Mouse (Mus musculus) heart, embryonic 10.5 days (tissue): ENCODE measurements around the gene Ttl. TPM values are rescaled to one million over a fixed set of nuclear protein-coding genes. Genes with fewer than 3 reads are reported as not detected.
A peak's percentile ranks its signal among the peaks of the same experiment; 100 is the strongest.

Source experiments
- DNase-seq: peaks from one replicate; pipeline ENCODE4 v3.0.0-alpha.2; 2017; ENCODE audit warnings: low spot score
- H3K27ac ChIP-seq: fragments of 300-500 bp; sonication (generic); 2 replicates; pipeline ENCODE4 v1.5.1; 2016; ENCODE audit warnings: mild to moderate bottlenecking
- H3K27me3 ChIP-seq: fragments of 300-500 bp; sonication (generic); 2 replicates; pipeline ENCODE4 v1.6.1; 2016; ENCODE audit warnings: mild to moderate bottlenecking; ENCODE audit not compliant: poor library complexity, insufficient read depth, severe bottlenecking
- H3K36me3 ChIP-seq: fragments of 300-500 bp; sonication (generic); 2 replicates; pipeline ENCODE4 v1.6.1; 2016; ENCODE audit warnings: mild to moderate bottlenecking, moderate library complexity
- H3K4me1 ChIP-seq: fragments of 300-500 bp; sonication (generic); 2 replicates; pipeline ENCODE4 v1.6.1; 2016; ENCODE audit warnings: mild to moderate bottlenecking
- H3K4me3 ChIP-seq: fragments of 300-500 bp; sonication (generic); 2 replicates; pipeline ENCODE4 v1.5.1; 2016; ENCODE audit warnings: mild to moderate bottlenecking, moderate library complexity
- H3K9me3 ChIP-seq: fragments of 300-500 bp; sonication (generic); 2 replicates; pipeline ENCODE4 v1.6.1; 2016; ENCODE audit warnings: mild to moderate bottlenecking, moderate library complexity
- WGBS: fragments of 180-500 bp; shearing (Covaris S2); methylation state at CpG from one replicate; pipeline ENCODE4 v1.1.7; 2016; 5-methylcytosine and 5-hydroxymethylcytosine counted together
- polyA plus RNA-seq: library from polyadenylated mRNA; unstranded; fragments of >200 nt; fragmentation: Nextera tagmentation; extraction: Ambion mirVana; gene quantifications from 2 replicates; pipeline ENCODE4 v1.2.1, GENCODE M21; 2016

The Ttl gene
- 8.3 and 12.3 TPM in 2 replicates for polyA plus RNA-seq

DNA sequence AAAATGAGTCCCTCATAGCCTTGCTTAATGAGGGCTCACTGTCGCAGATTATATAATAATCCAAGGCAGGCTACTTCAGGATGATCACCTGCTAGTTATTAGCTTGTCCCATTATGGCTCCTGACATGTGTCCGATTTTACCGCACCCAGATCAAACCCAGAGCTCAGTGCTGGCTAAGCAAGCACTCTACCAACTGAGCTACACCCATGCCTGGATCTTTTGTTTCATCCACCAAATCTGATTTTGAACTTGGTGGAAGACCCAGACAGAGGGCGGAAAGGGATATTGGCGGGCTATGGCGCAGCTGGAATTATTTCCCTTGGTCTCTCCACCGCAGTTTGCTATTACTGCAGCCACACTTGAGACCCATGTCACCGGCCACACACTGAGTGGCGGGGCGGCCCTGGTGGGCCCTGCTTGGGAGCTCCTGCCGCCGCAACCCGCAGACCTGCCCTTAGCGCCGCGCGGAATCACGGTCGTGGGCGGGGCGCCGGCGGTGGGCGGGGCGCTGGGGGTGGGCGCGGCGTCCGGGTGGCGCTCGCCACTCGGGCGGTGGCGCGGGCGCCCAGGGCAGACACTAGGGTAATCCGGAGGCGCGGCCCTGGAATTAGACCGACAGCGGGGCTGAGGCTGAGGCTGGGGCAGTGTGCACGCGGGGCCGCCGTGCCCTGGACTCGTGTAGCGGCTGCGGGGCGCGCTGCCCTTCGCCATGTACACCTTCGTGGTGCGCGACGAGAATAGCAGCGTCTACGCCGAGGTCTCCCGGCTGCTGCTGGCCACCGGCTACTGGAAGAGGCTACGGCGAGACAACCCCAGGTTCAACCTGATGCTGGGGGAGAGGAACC lies at the start of gene Ttl:
TSS of gene Ttl (plus strand) at position 506 of the 846 bp plus-strand sequence.
- peak; percentile 85 for DNase-seq
- Histone ChIP-seq H3K4me3 (peak within 1 kb of the TSS; percentile 83), H3K27me3 (no peaks in the 10 kb centered on the region), H3K36me3 (peaks cover 12% of the 10 kb centered on the region; the same call in 1 of the 2 replicates), H3K27ac (peak within 1 kb of the TSS; percentile 93), H3K9me3 (no peaks in the 10 kb centered on the region), H3K4me1 (peaks cover 9% of the 10 kb centered on the region)
- WGBS, result 1% methylated on average over 62 of the region's 62 CpGs

DNA sequence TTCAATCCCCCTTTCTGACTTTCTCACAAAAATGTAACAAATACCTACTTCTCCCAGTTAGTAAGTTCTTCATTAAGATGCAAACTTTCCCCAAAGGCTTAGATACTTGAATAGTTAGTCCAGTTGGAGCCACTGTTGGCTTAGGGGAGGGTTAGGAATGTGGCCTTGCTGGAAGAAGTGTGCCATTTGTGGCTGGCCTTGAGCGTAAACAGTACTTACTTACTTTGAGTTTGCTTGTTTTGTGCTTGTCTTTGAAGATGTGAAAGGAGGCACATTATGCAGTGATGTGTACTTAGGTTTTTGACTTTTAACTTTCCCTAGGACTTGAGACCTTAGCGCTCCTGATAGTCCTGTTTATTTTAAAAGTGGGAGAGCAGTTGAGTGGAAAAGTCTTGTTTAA lies 45.6 kb upstream of the Ttl start:
- Histone ChIP-seq H3K27me3 (no peaks in the 10 kb centered on the region), H3K9me3 (no peaks in the 10 kb centered on the region), H3K4me1 (no peaks in the 10 kb centered on the region), H3K36me3 (no peaks in the 10 kb centered on the region), H3K4me3 (no peak overlapping the region), H3K27ac (no peak overlapping the region)
- WGBS, result 80% methylated on average over 2 of the region's 2 CpGs
- no peak for DNase-seq

DNA sequence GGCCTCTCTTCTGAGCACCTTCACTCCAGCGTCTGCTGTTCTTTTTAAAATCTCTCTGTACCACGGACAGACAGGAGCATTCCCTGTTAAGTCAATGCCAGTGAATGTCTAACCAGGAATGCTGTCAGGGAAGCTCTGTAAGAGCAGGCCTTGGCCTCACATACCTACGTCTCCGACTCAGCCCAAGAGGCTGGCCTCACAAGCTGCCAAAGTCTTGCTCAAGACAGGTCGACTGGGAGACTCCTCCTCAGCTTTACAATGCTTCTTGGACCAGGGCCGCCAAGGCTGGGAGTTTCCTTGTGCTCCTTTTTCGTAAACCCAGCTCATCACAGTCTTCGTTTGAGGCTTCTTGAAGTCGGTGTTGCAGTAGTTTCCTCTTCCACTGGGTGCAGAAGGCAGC lies 40.9 kb upstream of the Ttl start:
- Histone ChIP-seq H3K27ac (no peak overlapping the region), H3K36me3 (no peaks in the 10 kb centered on the region), H3K4me1 (no peaks in the 10 kb centered on the region), H3K9me3 (no peaks in the 10 kb centered on the region), H3K4me3 (no peak overlapping the region), H3K27me3 (no peaks in the 10 kb centered on the region)
- DNase-seq, result no peak
- WGBS, result 72% methylated on average over 9 of the region's 9 CpGs

DNA sequence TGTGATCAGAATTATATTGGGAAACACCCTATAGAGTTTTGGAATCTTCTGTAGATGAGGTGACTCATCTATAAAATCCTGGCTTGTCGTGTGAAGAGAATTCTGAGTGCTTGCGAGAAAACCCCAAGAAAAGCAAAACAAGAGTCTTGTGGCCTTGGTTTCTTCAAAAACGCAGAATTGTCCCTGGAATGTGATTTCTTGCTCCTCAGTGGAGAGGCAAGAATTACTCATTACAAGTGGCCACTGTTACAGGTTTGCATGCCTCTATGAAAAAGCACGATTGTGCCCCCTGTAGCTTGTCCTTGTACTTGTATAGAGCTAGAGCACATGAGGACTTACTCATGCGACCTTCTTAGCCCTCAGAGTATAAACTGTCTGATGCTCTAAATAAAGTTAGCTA lies 30.4 kb upstream of the Ttl start:
- WGBS, result 75% methylated on average over 5 of the region's 5 CpGs
- no peaks in the 10 kb centered on the region for H3K36me3 ChIP-seq
- no peak overlapping the region for H3K4me3 ChIP-seq
- peaks cover 14% of the 10 kb centered on the region for H3K4me1 ChIP-seq
- no peaks in the 10 kb centered on the region for H3K9me3 ChIP-seq
- peaks cover 46% of the 10 kb centered on the region for H3K27me3 ChIP-seq
- H3K27ac ChIP-seq, result no peak overlapping the region
- no peak for DNase-seq

DNA sequence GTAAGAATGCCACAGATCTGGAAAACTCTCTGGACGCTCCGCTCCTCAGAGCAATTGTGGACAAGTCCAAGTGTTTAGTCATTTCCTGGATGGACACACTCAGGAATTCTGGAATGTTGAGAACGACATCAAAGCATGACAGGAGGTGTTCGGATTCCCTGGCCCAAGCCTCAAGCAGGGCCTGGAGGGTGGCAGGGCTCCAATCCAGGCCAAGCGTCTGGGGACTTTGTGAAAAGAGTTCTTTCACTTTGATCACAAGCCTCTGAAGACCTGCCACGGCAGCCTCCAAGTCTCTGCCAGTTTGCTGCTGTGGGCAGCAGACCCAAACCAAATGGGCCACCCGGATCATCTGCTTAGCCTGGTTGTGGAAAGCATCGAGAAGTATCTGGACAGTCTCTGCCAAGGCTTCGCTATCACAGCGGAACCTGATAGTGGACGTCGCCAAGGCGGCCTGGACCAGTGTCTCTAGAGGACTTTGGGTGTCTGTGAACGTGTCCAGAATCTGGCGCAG lies 27.3 kb upstream of the Ttl start:
- Histone ChIP-seq H3K4me1 (peaks cover 14% of the 10 kb centered on the region), H3K36me3 (no peaks in the 10 kb centered on the region), H3K27me3 (peaks cover 66% of the 10 kb centered on the region), H3K27ac (0 out of 2 replicates have a peak overlapping the region, but pooled peaks have one; percentile 53), H3K4me3 (peak overlapping the region; percentile 65), H3K9me3 (no peaks in the 10 kb centered on the region)
- 16% methylated on average over 15 of the region's 15 CpGs for WGBS
- DNase-seq, result no peak

DNA sequence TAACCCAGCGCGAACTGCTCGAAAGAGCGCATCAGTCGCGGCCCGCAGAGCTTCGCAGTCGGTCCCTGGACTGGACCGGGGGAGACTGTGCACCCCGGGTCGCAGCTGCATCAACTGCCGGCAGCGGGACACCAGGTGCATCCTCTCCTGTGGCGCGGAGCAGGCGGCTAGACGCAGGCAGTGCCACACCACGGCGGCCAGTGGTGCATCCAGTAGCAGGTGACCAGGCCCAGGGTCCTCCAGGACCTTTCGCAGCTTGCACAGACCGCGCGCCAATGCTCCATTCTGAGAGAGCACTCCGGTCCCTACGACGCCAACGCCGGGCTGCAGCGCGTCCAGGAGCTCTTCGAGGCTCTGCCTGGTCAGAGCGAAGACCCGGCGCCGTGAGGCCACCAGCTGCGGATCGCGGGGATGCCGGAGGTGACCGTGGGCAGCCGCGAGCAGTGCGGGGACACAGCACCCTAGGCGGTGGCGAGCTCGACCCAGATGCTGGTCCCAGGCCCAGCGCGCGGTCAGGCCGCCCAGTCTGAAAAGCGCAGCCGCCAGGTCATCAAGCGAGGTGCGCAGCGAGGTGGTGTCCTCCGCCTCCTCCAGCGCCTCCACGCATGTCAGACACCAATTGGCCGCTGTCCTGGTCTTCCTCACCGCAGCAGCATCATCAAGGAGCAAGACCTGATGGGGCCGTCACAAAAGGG lies 26.7 kb upstream of the Ttl start:
- 3% methylated on average over 62 of the region's 62 CpGs for WGBS
- H3K27ac ChIP-seq, result peak overlapping the region; percentile 53
- peaks cover 66% of the 10 kb centered on the region for H3K27me3 ChIP-seq
- H3K4me3 ChIP-seq, result peak overlapping the region; percentile 65
- H3K36me3 ChIP-seq, result no peaks in the 10 kb centered on the region
- H3K9me3 ChIP-seq, result no peaks in the 10 kb centered on the region
- DNase-seq, result no peak
- H3K4me1 ChIP-seq, result peaks cover 14% of the 10 kb centered on the region

DNA sequence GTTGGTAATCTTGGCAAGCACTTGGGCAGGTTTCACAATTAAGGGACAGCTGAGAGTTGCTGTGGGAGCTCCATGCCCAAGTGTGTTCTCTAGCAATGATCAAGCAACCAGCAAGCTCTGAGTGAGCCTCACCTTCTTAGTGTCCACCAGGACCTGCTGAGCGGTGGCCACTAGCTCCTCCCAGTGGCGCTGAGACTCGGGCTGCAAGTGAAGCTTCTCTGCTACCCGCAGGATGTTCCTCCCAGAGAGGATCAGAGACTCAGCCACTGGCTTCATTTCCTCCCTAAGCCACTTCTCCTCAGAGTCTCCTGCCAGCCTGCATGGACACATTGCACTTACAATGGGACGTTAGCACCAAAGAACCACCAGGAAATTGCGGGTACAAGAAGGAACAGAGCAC lies 25.2 kb upstream of the Ttl start:
- Histone ChIP-seq H3K36me3 (no peaks in the 10 kb centered on the region), H3K9me3 (no peaks in the 10 kb centered on the region), H3K27ac (no peak overlapping the region), H3K4me3 (no peak overlapping the region), H3K27me3 (peaks cover 66% of the 10 kb centered on the region), H3K4me1 (peaks cover 14% of the 10 kb centered on the region)
- DNase-seq, result no peak
- 27% methylated on average over 6 of the region's 6 CpGs for WGBS

DNA sequence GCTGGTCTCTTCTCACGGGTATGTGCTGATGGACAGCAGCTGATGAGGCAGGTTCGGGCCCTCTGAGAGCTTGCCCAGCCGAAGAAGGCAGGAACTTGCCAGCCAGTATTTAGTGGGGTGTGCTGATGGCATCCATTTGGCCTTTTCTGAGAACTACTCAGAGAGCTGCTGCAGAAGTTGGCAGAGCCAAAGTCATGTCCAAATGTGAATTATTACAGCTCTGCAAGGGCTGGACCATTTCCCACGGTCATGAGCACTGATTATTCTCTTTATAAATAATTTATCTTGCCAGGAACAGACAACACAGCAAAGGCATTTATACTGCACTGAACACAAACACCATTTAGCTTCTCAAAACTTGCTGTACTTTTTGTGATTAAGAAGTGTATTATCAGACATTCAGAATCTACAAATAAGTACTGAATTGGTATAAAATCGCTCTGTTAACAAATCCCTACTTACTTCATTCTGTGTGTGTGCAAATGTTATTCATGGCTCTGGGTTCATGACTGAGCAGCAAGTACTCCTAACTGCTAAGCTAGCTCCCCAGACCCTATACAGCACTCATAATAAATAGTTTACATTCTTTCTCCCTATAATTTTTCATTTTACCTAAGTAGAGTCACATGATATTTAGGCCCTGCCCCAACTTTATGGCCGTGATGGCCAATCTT lies 19.4 kb upstream of the Ttl start:
- peaks cover 10% of the 10 kb centered on the region for H3K27me3 ChIP-seq
- no peaks in the 10 kb centered on the region for H3K4me1 ChIP-seq
- no peak for DNase-seq
- H3K4me3 ChIP-seq, result no peak overlapping the region
- WGBS, result 72% methylated on average over 6 of the region's 6 CpGs
- H3K36me3 ChIP-seq, result no peaks in the 10 kb centered on the region
- no peaks in the 10 kb centered on the region for H3K9me3 ChIP-seq
- no peak overlapping the region for H3K27ac ChIP-seq

DNA sequence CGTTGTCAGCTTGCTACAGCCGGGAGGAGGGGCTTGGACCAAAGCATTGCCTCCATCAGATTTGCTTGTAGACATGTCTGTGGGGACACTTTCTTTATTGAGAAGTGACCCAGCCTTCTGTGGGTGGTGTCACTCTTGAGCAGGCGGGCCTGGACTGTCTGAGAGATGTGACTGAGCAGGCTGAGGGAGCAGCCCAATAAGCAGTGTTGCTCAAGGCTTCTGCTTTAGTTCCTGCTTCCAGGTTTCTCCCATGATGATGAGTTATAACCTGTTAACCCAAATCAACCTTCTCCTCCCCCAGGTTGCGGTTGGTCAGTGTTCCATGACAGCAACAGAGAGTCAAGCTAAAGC lies 18.9 kb upstream of the Ttl start:
- 83% methylated on average over 4 of the region's 4 CpGs for WGBS
- Histone ChIP-seq H3K4me1 (no peaks in the 10 kb centered on the region), H3K27ac (no peak overlapping the region), H3K27me3 (0 out of 2 replicates have a peak, but pooled peaks cover 5% of the 10 kb centered on the region), H3K36me3 (no peaks in the 10 kb centered on the region), H3K4me3 (no peak overlapping the region), H3K9me3 (no peaks in the 10 kb centered on the region)
- DNase-seq, result no peak

DNA sequence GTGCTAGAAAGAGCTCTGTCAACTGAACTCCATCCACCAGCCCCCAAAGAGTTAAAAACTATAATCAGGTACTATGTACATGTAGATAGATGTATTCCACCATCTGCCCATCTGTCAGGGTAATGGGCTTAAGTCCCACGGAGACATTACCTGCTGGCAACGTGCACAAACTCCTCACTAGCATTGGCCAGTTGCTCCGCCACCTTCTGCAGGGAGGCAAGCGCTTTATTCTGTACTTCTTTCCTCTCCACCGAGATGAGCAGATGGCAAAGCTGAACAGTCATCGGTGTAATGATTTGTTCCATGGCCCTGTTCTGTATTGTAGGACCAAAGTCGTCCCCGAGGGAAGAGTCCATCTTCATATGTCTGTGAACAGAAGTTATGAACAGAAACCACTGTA lies 17.9 kb upstream of the Ttl start, which contains the start of gene Vinac1:
TSS of gene Vinac1 (minus strand) at position 362 of the 400 bp plus-strand sequence.
- Histone ChIP-seq H3K27me3 (no peaks in the 10 kb centered on the region), H3K4me1 (no peaks in the 10 kb centered on the region), H3K4me3 (no peak within 1 kb of the TSS), H3K27ac (no peak within 1 kb of the TSS), H3K36me3 (no peaks in the 10 kb centered on the region), H3K9me3 (no peaks in the 10 kb centered on the region)
- DNase-seq, result no peak
- 74% methylated on average over 8 of the region's 8 CpGs for WGBS

DNA sequence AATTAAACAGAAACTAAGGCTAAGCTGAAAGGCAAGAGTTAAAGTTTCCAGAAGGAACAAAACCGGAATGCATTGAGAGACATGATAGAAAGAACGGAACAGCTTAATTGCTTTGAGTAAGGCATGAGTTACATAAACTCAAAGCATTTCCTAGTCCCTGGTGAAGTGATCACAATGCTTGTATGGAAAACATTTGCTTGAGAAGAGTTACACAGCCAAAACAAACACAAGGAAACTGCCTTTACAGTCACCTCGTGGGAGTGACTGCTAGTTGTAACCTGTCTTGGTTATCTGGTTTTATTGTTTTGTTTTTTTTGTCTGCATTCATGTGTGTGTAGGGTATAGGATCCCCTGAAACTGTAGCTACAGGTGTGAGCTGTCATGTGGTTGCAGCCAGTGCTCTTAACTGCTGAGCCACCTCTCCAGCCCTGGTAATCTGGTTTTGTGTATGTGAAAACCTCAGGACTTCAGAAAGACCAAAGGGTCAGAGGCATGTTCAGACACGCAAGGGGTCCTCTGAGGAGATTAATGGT lies 13.2 kb upstream of the Ttl start:
- 65% methylated on average over 4 of the region's 4 CpGs for WGBS
- no peaks in the 10 kb centered on the region for H3K27me3 ChIP-seq
- no peak for DNase-seq
- no peak overlapping the region for H3K27ac ChIP-seq
- H3K36me3 ChIP-seq, result no peaks in the 10 kb centered on the region
- no peaks in the 10 kb centered on the region; the same call in 1 of the 2 replicates for H3K9me3 ChIP-seq
- H3K4me3 ChIP-seq, result no peak overlapping the region
- H3K4me1 ChIP-seq, result no peaks in the 10 kb centered on the region

DNA sequence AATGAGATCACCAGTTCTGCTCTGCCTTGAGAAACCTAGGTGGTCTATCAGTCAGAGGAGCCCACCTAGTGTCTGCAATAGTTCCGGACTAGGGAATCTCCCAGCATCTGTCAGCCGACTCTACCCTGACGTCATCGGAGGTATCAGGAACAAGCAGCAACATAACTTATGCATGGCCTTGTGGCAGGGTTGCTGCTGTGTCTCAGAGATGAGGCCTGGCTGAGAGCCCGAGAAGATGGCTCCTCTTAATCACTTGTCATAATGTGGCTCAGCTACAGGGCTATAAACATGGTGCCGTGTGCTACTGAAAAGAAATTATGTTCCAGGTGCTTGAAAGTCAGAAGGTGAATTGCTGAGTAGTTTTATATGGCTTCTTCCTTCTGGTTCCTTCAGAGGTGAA lies 10.0 kb upstream of the Ttl start:
- Histone ChIP-seq H3K9me3 (no peaks in the 10 kb centered on the region; the same call in 1 of the 2 replicates), H3K36me3 (no peaks in the 10 kb centered on the region), H3K4me1 (no peaks in the 10 kb centered on the region), H3K4me3 (no peak overlapping the region), H3K27me3 (no peaks in the 10 kb centered on the region), H3K27ac (no peak overlapping the region)
- DNase-seq, result no peak
- 87% methylated on average over 6 of the region's 6 CpGs for WGBS
